Mouse (Mus musculus) forebrain, embryonic 16.5 days (tissue): ENCODE measurements around the gene 3110001I22Rik. TPM values are rescaled to one million over a fixed set of nuclear protein-coding genes. Genes with fewer than 3 reads are reported as not detected.
"Not testable (repeated sequence)": the region's sequence is repeated elsewhere in the genome, so short reads cannot be mapped to it uniquely, and the experiment has no call there.

ENCODE experiments used
- ATAC-seq: fragments of 200-750 bp; cut with Nextera tagmentation; 2 replicates; pipeline ENCODE4 v1.8.0; 2017; ENCODE audit warnings: mild to moderate bottlenecking, moderate library complexity
- H3K27ac ChIP-seq: fragments of 300-500 bp; sonication (generic); 2 replicates; pipeline ENCODE4 v1.5.1; 2014; ENCODE audit warnings: low read length, control low read depth
- H3K27me3 ChIP-seq: fragments of 300-500 bp; sonication (generic); replicated peaks from 2 replicates; pipeline ENCODE4 v1.6.1; 2014; ENCODE audit warnings: low read length; ENCODE audit not compliant: control insufficient read depth, insufficient read depth
- H3K36me3 ChIP-seq: fragments of 300-500 bp; sonication (generic); 2 replicates; pipeline ENCODE4 v1.6.1; 2014; ENCODE audit not compliant: control insufficient read depth, insufficient read depth
- H3K4me1 ChIP-seq: fragments of 300-500 bp; sonication (generic); replicated peaks from 2 replicates; pipeline ENCODE4 v1.6.1; 2014; ENCODE audit warnings: low read length; ENCODE audit not compliant: control insufficient read depth, insufficient read depth
- H3K4me2 ChIP-seq: fragments of 300-500 bp; sonication (generic); 2 replicates; pipeline ENCODE4 v1.6.1; 2014; ENCODE audit warnings: mild to moderate bottlenecking, low read length, control low read depth
- H3K4me3 ChIP-seq: fragments of 300-500 bp; sonication (generic); replicated peaks from 2 replicates; pipeline ENCODE4 v1.5.1; 2014; ENCODE audit warnings: mild to moderate bottlenecking, low read length, control low read depth
- H3K9ac ChIP-seq: fragments of 300-500 bp; sonication (generic); replicated peaks from 2 replicates; pipeline ENCODE4 v1.6.1; 2014; ENCODE audit warnings: low read depth, low read length, control low read depth
- H3K9me3 ChIP-seq: fragments of 300-500 bp; sonication (generic); 2 replicates; pipeline ENCODE4 v1.6.1; 2016; ENCODE audit warnings: low read length; ENCODE audit not compliant: control insufficient read depth
- WGBS: fragments of 180-500 bp; shearing (Covaris S2); extraction: QIAGEN DNeasy Blood & Tissue Kit; methylation state at CpG from one replicate; pipeline ENCODE4 v1.1.7; 2014; 5-methylcytosine and 5-hydroxymethylcytosine counted together
- polyA plus RNA-seq: library from polyadenylated mRNA; unstranded; fragments of >200 nt; fragmentation: Nextera tagmentation; extraction: Ambion mirVana; gene quantifications from 2 replicates; pipeline ENCODE4 v1.2.1, GENCODE M21; 2015

Gene 3110001I22Rik
- polyA plus RNA-seq: 8.5 and 8.6 TPM in 2 replicates

GRCm38 (mm10) chr16:13671685-13672385 lies at the start of gene 3110001I22Rik, which contains the start of gene Bfar:
3110001I22Rik (plus strand) TSS chr16:13671929.
Bfar (plus strand) TSS chr16:13671858.
- ATAC-seq: peak; percentile 93
- Histone ChIP-seq H3K27ac (peak within 1 kb of the TSS; percentile 64), H3K4me3 (peak within 1 kb of the TSS; percentile 85), H3K4me2 (peak within 1 kb of the TSS; percentile 74), H3K27me3 (no peaks in the 10 kb centered on the region), H3K4me1 (peaks cover 19% of the 10 kb centered on the region), H3K9me3 (no peaks in the 10 kb centered on the region), H3K36me3 (peaks cover 3% of the 10 kb centered on the region; the same call in 1 of the 2 replicates), H3K9ac (peak within 1 kb of the TSS; percentile 94)
- WGBS: under 1% methylated on average over 54 of the region's 54 CpGs

- Histone ChIP-seq H3K4me1 (no peaks in the 10 kb centered on the region), H3K4me2 (no peak overlapping the region), H3K27ac (no peak overlapping the region), H3K36me3 (peaks cover 9% of the 10 kb centered on the region), H3K9me3 (no peaks in the 10 kb centered on the region), H3K9ac (no peak overlapping the region), H3K27me3 (no peaks in the 10 kb centered on the region), H3K4me3 (no peak overlapping the region)
- WGBS: 45% methylated on average over 5 of the region's 5 CpGs
- no peak for ATAC-seq
Observed at GRCm38 (mm10) chr16:13628345-13628744, 43.4 kb upstream of the 3110001I22Rik start.

- H3K27me3 ChIP-seq, H3K4me3 ChIP-seq, ATAC-seq, H3K4me1 ChIP-seq, H3K4me2 ChIP-seq, H3K9ac ChIP-seq, H3K9me3 ChIP-seq, H3K27ac ChIP-seq: not testable (repeated sequence)
- H3K36me3 ChIP-seq: peaks cover 19% of the 10 kb centered on the region
- WGBS: 49% methylated on average over 2 of the region's 2 CpGs
Observed at GRCm38 (mm10) chr16:13638198-13638597, 33.5 kb upstream of the 3110001I22Rik start.

- Histone ChIP-seq H3K4me1 (no peaks in the 10 kb centered on the region), H3K27me3 (no peaks in the 10 kb centered on the region), H3K36me3 (peaks cover 14% of the 10 kb centered on the region), H3K4me3 (no peak overlapping the region), H3K9ac (no peak overlapping the region), H3K9me3 (no peaks in the 10 kb centered on the region), H3K27ac (no peak overlapping the region), H3K4me2 (no peak overlapping the region)
- no peak for ATAC-seq
- 93% methylated on average over 5 of the region's 5 CpGs for WGBS
Observed at GRCm38 (mm10) chr16:13639508-13639907, 32.2 kb upstream of the 3110001I22Rik start.

- Histone ChIP-seq H3K36me3 (peaks cover 11% of the 10 kb centered on the region), H3K27me3 (no peaks in the 10 kb centered on the region), H3K4me3 (no peak overlapping the region), H3K4me2 (no peak overlapping the region), H3K9ac (no peak overlapping the region), H3K9me3 (no peaks in the 10 kb centered on the region), H3K4me1 (no peaks in the 10 kb centered on the region), H3K27ac (no peak overlapping the region)
- no peak for ATAC-seq
- WGBS: 79% methylated on average over 7 of the region's 7 CpGs
Observed at GRCm38 (mm10) chr16:13640064-13640463, 31.7 kb upstream of the 3110001I22Rik start.

GRCm38 (mm10) chr16:13644474-13644873 lies 27.3 kb upstream of the 3110001I22Rik start:
- Histone ChIP-seq H3K4me1 (no peaks in the 10 kb centered on the region), H3K4me2 (no peak overlapping the region), H3K9me3 (no peaks in the 10 kb centered on the region), H3K9ac (no peak overlapping the region), H3K4me3 (no peak overlapping the region), H3K27ac (no peak overlapping the region), H3K27me3 (no peaks in the 10 kb centered on the region), H3K36me3 (peaks cover 10% of the 10 kb centered on the region; the same call in 1 of the 2 replicates)
- 94% methylated on average over 3 of the region's 3 CpGs for WGBS
- ATAC-seq: no peak

GRCm38 (mm10) chr16:13645930-13646329 lies 25.8 kb upstream of the 3110001I22Rik start:
- no peaks in the 10 kb centered on the region for H3K4me1 ChIP-seq
- ATAC-seq: no peak
- H3K9ac ChIP-seq: no peak overlapping the region
- no peak overlapping the region for H3K27ac ChIP-seq
- H3K27me3 ChIP-seq: no peaks in the 10 kb centered on the region
- H3K9me3 ChIP-seq: no peaks in the 10 kb centered on the region
- WGBS: 87% methylated on average over 4 of the region's 4 CpGs
- H3K4me3 ChIP-seq: no peak overlapping the region
- no peak overlapping the region for H3K4me2 ChIP-seq
- peaks cover 16% of the 10 kb centered on the region; the same call in 1 of the 2 replicates for H3K36me3 ChIP-seq

GRCm38 (mm10) chr16:13658886-13659285 lies 12.8 kb upstream of the 3110001I22Rik start:
- no peak overlapping the region for H3K4me3 ChIP-seq
- H3K36me3 ChIP-seq: peaks cover 4% of the 10 kb centered on the region
- H3K9me3 ChIP-seq: no peaks in the 10 kb centered on the region
- H3K9ac ChIP-seq: no peak overlapping the region
- no peaks in the 10 kb centered on the region for H3K27me3 ChIP-seq
- no peaks in the 10 kb centered on the region for H3K4me1 ChIP-seq
- WGBS: 89% methylated on average over 3 of the region's 3 CpGs
- H3K27ac ChIP-seq: no peak overlapping the region
- H3K4me2 ChIP-seq: no peak overlapping the region
- ATAC-seq: no peak

- no peak for ATAC-seq
- Histone ChIP-seq H3K4me1 (no peaks in the 10 kb centered on the region), H3K27ac (no peak overlapping the region), H3K9me3 (no peaks in the 10 kb centered on the region), H3K4me3 (no peak overlapping the region), H3K9ac (no peak overlapping the region), H3K4me2 (no peak overlapping the region), H3K27me3 (no peaks in the 10 kb centered on the region), H3K36me3 (peaks cover 8% of the 10 kb centered on the region)
- 96% methylated on average over 9 of the region's 9 CpGs for WGBS
Observed at GRCm38 (mm10) chr16:13660736-13661135, 11.0 kb upstream of the 3110001I22Rik start.
